Mouse (Mus musculus): ENCODE measurements around the gene Snx30. TPM values are rescaled to one million over a fixed set of nuclear protein-coding genes. Genes with fewer than 3 reads are reported as not detected.
"Not testable (repeated sequence)": the region's sequence is repeated elsewhere in the genome, so short reads cannot be mapped to it uniquely, and the experiment has no call there.

Gene Snx30
- polyA plus RNA-seq, 1 experiment from 2014 or later, result 7.7 TPM

- no peak overlapping the region for H3K27ac ChIP-seq
- no peak overlapping the region for H3K9ac ChIP-seq
- ATAC-seq (replicated peaks; ENCODE audit: low FRiP score), result no peak
- no peak overlapping the region for H3K4me2 ChIP-seq
- no peaks in the 10 kb centered on the region for H3K9me3 ChIP-seq (replicated peaks)
- H3K36me3 ChIP-seq, result peaks cover 45% of the 10 kb centered on the region
- no peak overlapping the region for H3K4me3 ChIP-seq (replicated peaks)
- peaks cover 7% of the 10 kb centered on the region for H3K4me1 ChIP-seq
- H3K27me3 ChIP-seq, result no peaks in the 10 kb centered on the region
- 84% methylated on average over 3 of the region's 3 CpGs for WGBS
These were observed 27.8 kb upstream of the Snx30 start for GRCm38 (mm10) chr4:59777828-59778227.

GRCm38 (mm10) chr4:59780568-59780967 lies 25.1 kb upstream of the Snx30 start:
- peaks cover 23% of the 10 kb centered on the region for H3K36me3 ChIP-seq
- H3K27me3 ChIP-seq, result no peaks in the 10 kb centered on the region
- H3K9me3 ChIP-seq (replicated peaks), result no peaks in the 10 kb centered on the region
- ATAC-seq (replicated peaks; ENCODE audit: low FRiP score), result no peak
- no peak overlapping the region for H3K4me2 ChIP-seq
- H3K9ac ChIP-seq, result no peak overlapping the region
- H3K27ac ChIP-seq, result no peak overlapping the region
- peaks cover 7% of the 10 kb centered on the region for H3K4me1 ChIP-seq
- H3K4me3 ChIP-seq (replicated peaks), result no peak overlapping the region
- WGBS, result 25% methylated on average over 1 of the region's 1 CpGs

- peaks cover 12% of the 10 kb centered on the region for H3K36me3 ChIP-seq
- H3K4me3 ChIP-seq (replicated peaks), result peak overlapping the region; percentile 100
- H3K9ac ChIP-seq, result peak overlapping the region; percentile 85
- peak overlapping the region; percentile 79 for H3K4me2 ChIP-seq
- peaks cover 7% of the 10 kb centered on the region for H3K4me1 ChIP-seq
- peak; percentile 72 for ATAC-seq (replicated peaks; ENCODE audit: low FRiP score)
- under 1% methylated on average over 47 of the region's 47 CpGs for WGBS
- no peaks in the 10 kb centered on the region for H3K9me3 ChIP-seq (replicated peaks)
- no peaks in the 10 kb centered on the region for H3K27me3 ChIP-seq
- peak overlapping the region; percentile 88 for H3K27ac ChIP-seq
These were observed 22.6 kb upstream of the Snx30 start for GRCm38 (mm10) chr4:59782853-59783684.

GRCm38 (mm10) chr4:59783685-59784279 lies 21.9 kb upstream of the Snx30 start:
- H3K36me3 ChIP-seq, result peaks cover 7% of the 10 kb centered on the region
- H3K4me3 ChIP-seq (replicated peaks), result peak overlapping the region; percentile 100
- peak overlapping the region; percentile 79 for H3K4me2 ChIP-seq
- peak; percentile 97 for ATAC-seq (replicated peaks; ENCODE audit: low FRiP score)
- peak overlapping the region; percentile 88 for H3K27ac ChIP-seq
- no peaks in the 10 kb centered on the region for H3K27me3 ChIP-seq
- peak overlapping the region; percentile 85 for H3K9ac ChIP-seq
- peaks cover 7% of the 10 kb centered on the region for H3K4me1 ChIP-seq
- WGBS, result 2% methylated on average over 36 of the region's 36 CpGs
- H3K9me3 ChIP-seq (replicated peaks), result no peaks in the 10 kb centered on the region

GRCm38 (mm10) chr4:59785412-59785811 lies 20.2 kb upstream of the Snx30 start:
- Histone ChIP-seq H3K9me3 (replicated peaks) (no peaks in the 10 kb centered on the region), H3K4me1 (peaks cover 7% of the 10 kb centered on the region), H3K36me3 (no peaks in the 10 kb centered on the region), H3K27me3 (no peaks in the 10 kb centered on the region), H3K27ac (no peak overlapping the region), H3K4me2 (no peak overlapping the region), H3K4me3 (replicated peaks) (no peak overlapping the region), H3K9ac (no peak overlapping the region)
- ATAC-seq (replicated peaks; ENCODE audit: low FRiP score), result no peak
- WGBS, result 37% methylated on average over 2 of the region's 2 CpGs

GRCm38 (mm10) chr4:59786661-59787060 lies 19.0 kb upstream of the Snx30 start:
- no peaks in the 10 kb centered on the region for H3K27me3 ChIP-seq
- under 1% methylated on average over 7 of the region's 7 CpGs for WGBS
- H3K4me1 ChIP-seq, result peaks cover 5% of the 10 kb centered on the region
- no peak overlapping the region for H3K9ac ChIP-seq
- no peaks in the 10 kb centered on the region for H3K9me3 ChIP-seq (replicated peaks)
- no peaks in the 10 kb centered on the region for H3K36me3 ChIP-seq
- no peak overlapping the region for H3K27ac ChIP-seq
- ATAC-seq (replicated peaks; ENCODE audit: low FRiP score), result no peak
- H3K4me2 ChIP-seq, result no peak overlapping the region
- no peak overlapping the region for H3K4me3 ChIP-seq (replicated peaks)

GRCm38 (mm10) chr4:59787126-59787525 lies 18.5 kb upstream of the Snx30 start:
- Histone ChIP-seq H3K36me3 (no peaks in the 10 kb centered on the region), H3K4me1 (peaks cover 4% of the 10 kb centered on the region), H3K27me3 (no peaks in the 10 kb centered on the region), H3K4me3 (replicated peaks) (no peak overlapping the region), H3K9me3 (replicated peaks) (no peaks in the 10 kb centered on the region), H3K4me2 (no peak overlapping the region), H3K9ac (no peak overlapping the region), H3K27ac (no peak overlapping the region)
- no peak for ATAC-seq (replicated peaks; ENCODE audit: low FRiP score)
- 72% methylated on average over 6 of the region's 6 CpGs for WGBS

GRCm38 (mm10) chr4:59789015-59789414 lies 16.6 kb upstream of the Snx30 start:
- no peaks in the 10 kb centered on the region for H3K27me3 ChIP-seq
- no peak overlapping the region for H3K27ac ChIP-seq
- ATAC-seq (replicated peaks; ENCODE audit: low FRiP score), result no peak
- H3K4me3 ChIP-seq (replicated peaks), result no peak overlapping the region
- no peaks in the 10 kb centered on the region for H3K9me3 ChIP-seq (replicated peaks)
- H3K4me2 ChIP-seq, result no peak overlapping the region
- no peak overlapping the region for H3K9ac ChIP-seq
- no peaks in the 10 kb centered on the region for H3K36me3 ChIP-seq
- no peaks in the 10 kb centered on the region for H3K4me1 ChIP-seq

GRCm38 (mm10) chr4:59793626-59794025 lies 12.0 kb upstream of the Snx30 start:
- not testable (repeated sequence) for H3K4me3 ChIP-seq (replicated peaks); H3K27me3 ChIP-seq; H3K4me1 ChIP-seq; H3K36me3 ChIP-seq; H3K4me2 ChIP-seq; H3K27ac ChIP-seq; ATAC-seq (replicated peaks; ENCODE audit: low FRiP score); H3K9me3 ChIP-seq (replicated peaks); H3K9ac ChIP-seq
- 85% methylated on average over 2 of the region's 2 CpGs for WGBS

- WGBS, result 63% methylated on average over 2 of the region's 2 CpGs
- Histone ChIP-seq H3K4me1 (no peaks in the 10 kb centered on the region), H3K9ac (no peak overlapping the region), H3K4me2 (no peak overlapping the region), H3K9me3 (replicated peaks) (no peaks in the 10 kb centered on the region), H3K27me3 (no peaks in the 10 kb centered on the region), H3K4me3 (replicated peaks) (no peak overlapping the region), H3K27ac (no peak overlapping the region), H3K36me3 (no peaks in the 10 kb centered on the region)
- no peak for ATAC-seq (replicated peaks; ENCODE audit: low FRiP score)
These were observed 11.5 kb upstream of the Snx30 start for GRCm38 (mm10) chr4:59794116-59794515.

- WGBS, result 78% methylated on average over 2 of the region's 2 CpGs
- H3K9me3 ChIP-seq (replicated peaks), result no peaks in the 10 kb centered on the region
- no peaks in the 10 kb centered on the region for H3K36me3 ChIP-seq
- no peak overlapping the region for H3K4me2 ChIP-seq
- H3K9ac ChIP-seq, result no peak overlapping the region
- H3K27me3 ChIP-seq, result no peaks in the 10 kb centered on the region
- H3K4me1 ChIP-seq, result no peaks in the 10 kb centered on the region
- H3K27ac ChIP-seq, result no peak overlapping the region
- no peak for ATAC-seq (replicated peaks; ENCODE audit: low FRiP score)
- H3K4me3 ChIP-seq (replicated peaks), result no peak overlapping the region
These were observed 9.7 kb upstream of the Snx30 start for GRCm38 (mm10) chr4:59795788-59796455.

- H3K4me3 ChIP-seq (replicated peaks), result no peak overlapping the region
- WGBS, result 83% methylated on average over 5 of the region's 5 CpGs
- H3K27ac ChIP-seq, result no peak overlapping the region
- no peaks in the 10 kb centered on the region for H3K9me3 ChIP-seq (replicated peaks)
- H3K36me3 ChIP-seq, result no peaks in the 10 kb centered on the region
- H3K9ac ChIP-seq, result no peak overlapping the region
- H3K4me2 ChIP-seq, result no peak overlapping the region
- H3K27me3 ChIP-seq, result no peaks in the 10 kb centered on the region
- ATAC-seq (replicated peaks; ENCODE audit: low FRiP score), result no peak
- peaks cover 4% of the 10 kb centered on the region for H3K4me1 ChIP-seq
These were observed 5.5 kb upstream of the Snx30 start for GRCm38 (mm10) chr4:59800181-59800580.
